Mouse (Mus musculus): ENCODE measurements at regions not wholly inside any gene's neighbourhood (a gene's known extent, or its start where the extent isn't known, plus 50 kb on each side); places are given as distances from the start of the nearest gene placed in this dataset.
A peak's percentile ranks its signal among the peaks of the same experiment; 100 is the strongest.

GRCm38 (mm10) chr1:64374286-64375071 lies 158.0 kb upstream of the Creb1 start:
- intact Hi-C loops (cut with DNase I): no loop called here
- DNase-seq (ENCODE audit: low spot score): peak; percentile 9

GRCm38 (mm10) chr1:64364095-64364494 lies 168.3 kb upstream of the Creb1 start:
- no peak for DNase-seq (ENCODE audit: low spot score)
- intact Hi-C loops (cut with DNase I): no loop called here

GRCm38 (mm10) chr1:64361959-64362638 lies 170.3 kb upstream of the Creb1 start:
- intact Hi-C loops (cut with DNase I): no loop called here
- DNase-seq (ENCODE audit: low spot score): no peak

- intact Hi-C loops (cut with DNase I): no loop called here
- DNase-seq (ENCODE audit: low spot score): no peak
Observed at GRCm38 (mm10) chr1:64343268-64343667, 189.2 kb upstream of the Creb1 start.

- intact Hi-C loops (cut with DNase I): no loop called here
Observed at GRCm38 (mm10) chr1:64341596-64341995, 190.8 kb upstream of the Creb1 start.

GRCm38 (mm10) chr1:64338575-64338961 lies 193.9 kb upstream of the Creb1 start:
- intact Hi-C loops (cut with DNase I): no loop called here
- no peak for DNase-seq (ENCODE audit: low spot score)

More at GRCm38 (mm10) chr1:64341596-64341995, 190.8 kb upstream of the Creb1 start:
- DNase-seq (ENCODE audit: low spot score): peak; percentile 31

GRCm38 (mm10) chr1:64337619-64338574 lies 194.5 kb upstream of the Creb1 start:
- no peak for DNase-seq (ENCODE audit: low spot score)
- intact Hi-C loops (cut with DNase I): no loop called here

GRCm38 (mm10) chr1:64331566-64331965 lies 200.9 kb upstream of the Creb1 start:
- intact Hi-C loops (cut with DNase I): no loop called here
- DNase-seq (ENCODE audit: low spot score): no peak

GRCm38 (mm10) chr1:64330721-64331120 lies 201.7 kb upstream of the Creb1 start:
- no peak for DNase-seq (ENCODE audit: low spot score)
- intact Hi-C loops (cut with DNase I): no loop called here

GRCm38 (mm10) chr1:64322197-64322596 lies 200.1 kb upstream of the Klf7 start:
- intact Hi-C loops (cut with DNase I): no loop called here
- no peak for DNase-seq (ENCODE audit: low spot score)

GRCm38 (mm10) chr1:64319155-64319582 lies 197.1 kb upstream of the Klf7 start:
- DNase-seq (ENCODE audit: low spot score): no peak
- intact Hi-C loops (cut with DNase I): no loop called here

- no peak for DNase-seq (ENCODE audit: low spot score)
- intact Hi-C loops (cut with DNase I): no loop called here
Observed at GRCm38 (mm10) chr1:64318440-64319154, 196.5 kb upstream of the Klf7 start.

- no peak for DNase-seq (ENCODE audit: low spot score)
- intact Hi-C loops (cut with DNase I): no loop called here
Observed at GRCm38 (mm10) chr1:64317032-64317636, 195.1 kb upstream of the Klf7 start.

- intact Hi-C loops (cut with DNase I): no loop called here
- DNase-seq (ENCODE audit: low spot score): no peak
Observed at GRCm38 (mm10) chr1:64311371-64311770, 189.3 kb upstream of the Klf7 start.

- no peak for DNase-seq (ENCODE audit: low spot score)
Observed at GRCm38 (mm10) chr1:64308560-64308959, 186.5 kb upstream of the Klf7 start.

GRCm38 (mm10) chr1:64308088-64308487 lies 186.0 kb upstream of the Klf7 start:
- no peak for DNase-seq (ENCODE audit: low spot score)
- intact Hi-C loops (cut with DNase I): loop anchor here (5.0 to 10.0 kb wide), 2 partner anchors 134 to 543 kb away; partner anchors contain the start of gene 4933402D24Rik

More at GRCm38 (mm10) chr1:64308560-64308959, 186.5 kb upstream of the Klf7 start:
- intact Hi-C loops (cut with DNase I): loop anchor here (5.0 to 10.0 kb wide), 2 partner anchors 134 to 544 kb away; partner anchors contain the start of gene 4933402D24Rik

GRCm38 (mm10) chr1:64305427-64306213 lies 183.5 kb upstream of the Klf7 start:
- intact Hi-C loops (cut with DNase I): loop anchor here (5.0 to 10.0 kb wide), 2 partner anchors 137 to 541 kb away; partner anchors contain the start of gene 4933402D24Rik
- peak; percentile 75 for DNase-seq (ENCODE audit: low spot score)

GRCm38 (mm10) chr1:64302833-64303358 lies 180.8 kb upstream of the Klf7 start:
- DNase-seq (ENCODE audit: low spot score): peak; percentile 51
- intact Hi-C loops (cut with DNase I): loop anchor here (2.0 to 10.0 kb wide), 5 partner anchors 180 to 538 kb away; partner anchors contain the start of genes 4933402D24Rik and Klf7
